Mouse (Mus musculus): Measurements from ENCODE around the gene Cacng6. TPM values are rescaled to one million over a fixed set of nuclear protein-coding genes. Genes with fewer than 3 reads are reported as not detected.

Cacng6 gene
- polyA plus RNA-seq, 1 experiment from 2014 or later = not detected

DNA sequence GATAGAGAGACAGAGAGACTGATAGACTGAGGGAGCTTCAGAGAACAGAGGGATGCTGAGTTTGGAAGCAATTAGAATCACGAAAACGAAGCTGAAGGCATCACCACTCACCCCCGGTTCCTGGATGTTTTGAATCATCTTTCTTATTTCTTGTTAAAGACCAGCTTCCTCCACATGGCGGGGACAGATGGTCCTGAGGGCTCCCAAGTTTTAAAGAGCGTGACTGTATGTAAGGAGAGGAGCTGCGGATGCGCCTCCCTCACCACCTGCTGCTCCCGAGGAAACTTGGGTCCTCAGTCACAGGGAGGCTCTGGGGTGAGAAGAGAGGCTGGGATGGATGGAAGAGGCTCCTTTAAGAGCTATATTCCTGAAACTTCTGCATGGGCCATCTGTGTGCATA is 36.3 kb downstream of the Cacng6 start:
- no peak overlapping the region for H3K4me2 ChIP-seq (replicated peaks; ENCODE audit: low read depth, low read length)
- no peak overlapping the region for H3K9ac ChIP-seq (ENCODE audit: low read depth, low read length)
- H3K9me3 ChIP-seq (ENCODE audit: control insufficient read depth, low read length) = no peaks in the 10 kb centered on the region
- no peak overlapping the region for H3K4me3 ChIP-seq (ENCODE audit: low read length)
- H3K27ac ChIP-seq (ENCODE audit: low read depth, low read length) = no peak overlapping the region
- H3K36me3 ChIP-seq (ENCODE audit: control insufficient read depth, insufficient read depth, low read length) = no peaks in the 10 kb centered on the region
- no peaks in the 10 kb centered on the region for H3K4me1 ChIP-seq (ENCODE audit: control insufficient read depth, insufficient read depth, low read length)
- no peak for ATAC-seq (ENCODE audit: low FRiP score, low TSS enrichment)
- H3K27me3 ChIP-seq (ENCODE audit: control insufficient read depth, insufficient read depth, low read length) = no peaks in the 10 kb centered on the region
- WGBS = 87% methylated on average over 8 of the region's 8 CpGs

DNA sequence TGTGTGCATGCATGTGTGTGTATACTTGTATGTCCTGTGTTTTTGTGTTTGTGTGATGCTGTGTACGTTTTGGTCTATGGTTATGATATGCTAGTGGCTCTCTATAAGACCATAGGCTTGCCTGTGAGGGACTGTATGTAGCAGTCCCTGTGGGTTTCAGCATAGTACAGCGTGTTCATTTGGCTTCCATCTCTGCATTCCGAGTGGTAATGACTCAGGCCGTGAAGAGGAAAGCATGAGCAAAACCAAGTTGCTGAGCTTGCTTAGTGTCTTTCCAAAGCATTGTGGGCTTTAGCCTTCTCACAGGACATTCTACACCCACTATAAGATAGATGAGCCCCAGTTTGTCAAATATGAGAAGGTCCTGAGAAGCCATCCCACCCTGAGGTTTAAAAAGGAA is 39.3 kb downstream of the Cacng6 start:
- Histone ChIP-seq H3K4me2 (replicated peaks; ENCODE audit: low read depth, low read length) (no peak overlapping the region), H3K36me3 (ENCODE audit: control insufficient read depth, insufficient read depth, low read length) (no peaks in the 10 kb centered on the region), H3K4me1 (ENCODE audit: control insufficient read depth, insufficient read depth, low read length) (no peaks in the 10 kb centered on the region), H3K9ac (ENCODE audit: low read depth, low read length) (no peak overlapping the region), H3K9me3 (ENCODE audit: control insufficient read depth, low read length) (no peaks in the 10 kb centered on the region), H3K4me3 (ENCODE audit: low read length) (no peak overlapping the region), H3K27me3 (ENCODE audit: control insufficient read depth, insufficient read depth, low read length) (no peaks in the 10 kb centered on the region), H3K27ac (ENCODE audit: low read depth, low read length) (no peak overlapping the region)
- 86% methylated on average over 4 of the region's 4 CpGs for WGBS
- no peak for ATAC-seq (ENCODE audit: low FRiP score, low TSS enrichment)

DNA sequence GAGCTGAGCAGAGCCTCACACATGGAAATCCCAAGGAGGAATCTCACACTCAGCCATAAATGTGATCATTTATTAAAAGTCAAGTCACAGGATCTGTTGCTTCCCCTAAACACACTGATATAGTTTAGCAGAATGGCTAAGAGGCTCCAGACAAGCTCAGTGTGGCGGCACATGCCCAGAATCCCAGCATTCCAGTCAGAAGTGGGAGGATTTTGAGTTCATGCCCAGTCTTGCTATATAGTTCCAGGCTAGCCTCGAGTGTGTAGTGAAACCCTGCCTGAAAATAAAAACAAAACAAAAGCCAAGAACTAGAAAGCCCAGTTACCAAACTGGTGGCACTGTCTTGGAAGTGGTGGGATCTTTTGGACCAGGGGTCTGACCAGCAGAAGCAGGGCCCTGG is 44.6 kb downstream of the Cacng6 start:
- no peak for ATAC-seq (ENCODE audit: low FRiP score, low TSS enrichment)
- no peaks in the 10 kb centered on the region for H3K4me1 ChIP-seq (ENCODE audit: control insufficient read depth, insufficient read depth, low read length)
- H3K9ac ChIP-seq (ENCODE audit: low read depth, low read length) = no peak overlapping the region
- no peaks in the 10 kb centered on the region for H3K36me3 ChIP-seq (ENCODE audit: control insufficient read depth, insufficient read depth, low read length)
- H3K4me3 ChIP-seq (ENCODE audit: low read length) = no peak overlapping the region
- no peak overlapping the region for H3K4me2 ChIP-seq (replicated peaks; ENCODE audit: low read depth, low read length)
- 62% methylated on average over 2 of the region's 2 CpGs for WGBS
- H3K27ac ChIP-seq (ENCODE audit: low read depth, low read length) = no peak overlapping the region
- no peaks in the 10 kb centered on the region for H3K27me3 ChIP-seq (ENCODE audit: control insufficient read depth, insufficient read depth, low read length)
- H3K9me3 ChIP-seq (ENCODE audit: control insufficient read depth, low read length) = no peaks in the 10 kb centered on the region

DNA sequence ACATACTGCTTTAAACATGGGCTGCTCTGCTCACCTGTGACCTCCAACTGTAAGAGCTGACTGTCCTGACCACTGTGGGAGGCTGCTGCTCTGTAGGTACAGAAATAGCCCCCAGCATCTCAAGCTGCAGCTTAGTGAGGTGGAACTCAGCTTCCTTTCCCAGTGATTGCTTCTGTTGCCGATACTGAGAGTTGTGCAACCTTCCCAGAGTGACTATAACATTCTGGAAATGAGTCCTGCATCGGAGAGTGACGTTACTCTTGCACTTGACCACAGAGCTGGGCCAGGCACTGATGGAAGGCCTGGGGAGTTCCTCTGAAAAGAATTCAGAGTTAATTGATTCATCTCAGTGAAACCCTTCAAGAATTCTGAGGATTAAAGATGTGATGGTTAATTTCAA is 48.8 kb downstream of the Cacng6 start:
- Histone ChIP-seq H3K27ac (ENCODE audit: low read depth, low read length) (no peak overlapping the region), H3K9me3 (ENCODE audit: control insufficient read depth, low read length) (no peaks in the 10 kb centered on the region), H3K36me3 (ENCODE audit: control insufficient read depth, insufficient read depth, low read length) (no peaks in the 10 kb centered on the region), H3K4me2 (replicated peaks; ENCODE audit: low read depth, low read length) (no peak overlapping the region), H3K27me3 (ENCODE audit: control insufficient read depth, insufficient read depth, low read length) (no peaks in the 10 kb centered on the region), H3K4me1 (ENCODE audit: control insufficient read depth, insufficient read depth, low read length) (no peaks in the 10 kb centered on the region), H3K9ac (ENCODE audit: low read depth, low read length) (no peak overlapping the region), H3K4me3 (ENCODE audit: low read length) (no peak overlapping the region)
- 79% methylated on average over 3 of the region's 3 CpGs for WGBS
- ATAC-seq (ENCODE audit: low FRiP score, low TSS enrichment) = no peak

DNA sequence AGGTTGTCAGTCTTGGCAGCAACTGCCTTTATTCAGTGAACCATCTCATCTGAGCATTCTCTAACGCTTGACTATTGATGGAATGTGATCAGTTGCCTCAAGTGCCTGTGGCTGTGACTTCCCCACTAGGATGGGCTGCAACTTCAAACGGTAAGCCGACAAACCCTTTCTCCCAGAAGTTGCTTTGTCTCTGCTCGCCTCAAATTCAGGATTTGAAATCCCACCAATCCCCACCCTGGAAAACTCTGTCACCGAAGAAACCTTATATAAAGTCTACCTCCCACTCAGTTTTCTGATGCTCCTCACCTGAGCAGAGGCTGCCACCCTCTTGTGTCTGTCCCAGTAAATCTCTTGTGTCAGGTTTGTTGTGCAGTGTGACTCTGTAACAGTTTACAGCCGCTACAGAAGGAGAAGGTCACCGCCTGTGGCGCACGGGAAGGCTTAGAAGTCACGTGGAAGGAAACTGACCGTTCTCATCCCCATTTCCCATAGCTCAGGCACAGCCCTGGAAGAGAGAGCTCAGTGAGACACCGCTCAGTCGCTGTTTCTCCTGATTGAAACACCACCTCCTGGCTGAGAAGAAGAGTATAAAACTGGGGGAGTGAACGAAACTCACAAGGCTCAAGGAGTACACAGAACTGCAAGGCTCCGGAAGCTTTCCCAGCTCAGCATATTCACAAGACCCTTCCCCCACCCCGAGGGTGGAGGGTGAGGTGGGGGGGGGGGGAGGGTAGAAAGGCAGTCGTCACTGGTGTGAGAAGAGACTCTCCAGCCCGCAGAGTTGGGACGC is 50.5 kb downstream of the Cacng6 start:
- WGBS = 4% methylated on average over 19 of the region's 19 CpGs
- H3K36me3 ChIP-seq (ENCODE audit: control insufficient read depth, insufficient read depth, low read length) = no peaks in the 10 kb centered on the region
- no peak overlapping the region for H3K27ac ChIP-seq (ENCODE audit: low read depth, low read length)
- H3K4me1 ChIP-seq (ENCODE audit: control insufficient read depth, insufficient read depth, low read length) = no peaks in the 10 kb centered on the region
- peak; percentile 88 for ATAC-seq (ENCODE audit: low FRiP score, low TSS enrichment)
- peak overlapping the region; percentile 13; the same call in 1 of the 2 replicates for H3K4me3 ChIP-seq (ENCODE audit: low read length)
- H3K4me2 ChIP-seq (replicated peaks; ENCODE audit: low read depth, low read length) = peak overlapping the region; percentile 36
- no peaks in the 10 kb centered on the region for H3K27me3 ChIP-seq (ENCODE audit: control insufficient read depth, insufficient read depth, low read length)
- no peak overlapping the region; the same call in 1 of the 2 replicates for H3K9ac ChIP-seq (ENCODE audit: low read depth, low read length)
- no peaks in the 10 kb centered on the region for H3K9me3 ChIP-seq (ENCODE audit: control insufficient read depth, low read length)

DNA sequence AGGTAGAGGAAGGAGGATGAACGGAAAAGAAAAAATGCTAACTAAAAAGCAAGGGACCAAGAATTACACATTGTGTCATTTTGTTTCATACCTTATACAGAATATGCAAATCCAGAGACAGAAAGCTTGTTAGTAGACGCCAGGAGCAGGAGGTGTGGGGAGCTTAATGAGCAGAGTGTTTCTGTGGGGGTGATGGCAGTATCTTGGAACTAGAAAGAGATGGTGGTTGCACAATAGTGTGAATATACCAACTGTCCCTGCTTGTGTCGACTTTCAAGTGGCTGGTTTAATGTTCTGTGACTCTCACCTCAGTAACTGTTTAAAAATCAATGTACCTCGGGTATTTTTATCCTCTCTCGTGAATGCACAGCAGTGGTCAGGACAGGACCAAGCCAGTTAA is 52.7 kb downstream of the Cacng6 start:
- Histone ChIP-seq H3K4me2 (replicated peaks; ENCODE audit: low read depth, low read length) (no peak overlapping the region), H3K9ac (ENCODE audit: low read depth, low read length) (no peak overlapping the region), H3K9me3 (ENCODE audit: control insufficient read depth, low read length) (no peaks in the 10 kb centered on the region), H3K27me3 (ENCODE audit: control insufficient read depth, insufficient read depth, low read length) (no peaks in the 10 kb centered on the region), H3K36me3 (ENCODE audit: control insufficient read depth, insufficient read depth, low read length) (no peaks in the 10 kb centered on the region), H3K27ac (ENCODE audit: low read depth, low read length) (no peak overlapping the region), H3K4me1 (ENCODE audit: control insufficient read depth, insufficient read depth, low read length) (no peaks in the 10 kb centered on the region), H3K4me3 (ENCODE audit: low read length) (no peak overlapping the region)
- WGBS = 69% methylated on average over 5 of the region's 5 CpGs
- no peak for ATAC-seq (ENCODE audit: low FRiP score, low TSS enrichment)

DNA sequence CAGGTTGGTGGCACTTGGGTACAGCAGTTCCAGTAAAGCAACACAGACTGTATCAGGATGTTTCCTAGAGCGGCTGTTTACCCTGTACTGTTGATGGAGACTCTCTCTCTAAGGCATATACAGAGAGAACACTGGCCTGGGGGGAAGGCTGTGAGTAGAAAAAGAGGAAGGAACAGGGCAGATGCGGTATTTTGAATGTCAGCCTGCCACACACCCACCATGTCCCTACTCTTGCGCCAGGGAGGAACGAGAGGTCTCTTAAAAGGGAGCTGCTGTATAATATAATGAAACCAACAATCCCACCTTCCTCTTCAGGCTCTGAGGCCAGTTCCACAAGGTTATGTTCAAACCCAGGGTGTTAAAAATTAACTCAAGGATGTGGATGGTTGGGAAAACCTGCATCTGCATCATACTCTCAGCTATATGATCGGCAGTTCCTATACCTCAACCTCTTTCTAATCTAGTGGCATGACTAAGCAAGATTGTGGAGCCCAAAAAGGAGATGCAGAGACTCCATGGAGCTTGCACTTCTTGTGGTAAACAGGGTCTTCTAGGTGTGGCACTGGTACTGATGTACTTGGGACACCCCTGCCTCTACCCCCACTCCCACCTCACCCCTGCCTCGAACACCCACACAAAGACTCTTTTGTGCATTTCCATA is 58.1 kb downstream of the Cacng6 start:
- Histone ChIP-seq H3K4me2 (replicated peaks; ENCODE audit: low read depth, low read length) (no peak overlapping the region), H3K4me3 (ENCODE audit: low read length) (no peak overlapping the region), H3K27ac (ENCODE audit: low read depth, low read length) (no peak overlapping the region), H3K4me1 (ENCODE audit: control insufficient read depth, insufficient read depth, low read length) (no peaks in the 10 kb centered on the region), H3K9me3 (ENCODE audit: control insufficient read depth, low read length) (no peaks in the 10 kb centered on the region), H3K9ac (ENCODE audit: low read depth, low read length) (no peak overlapping the region), H3K27me3 (ENCODE audit: control insufficient read depth, insufficient read depth, low read length) (no peaks in the 10 kb centered on the region), H3K36me3 (ENCODE audit: control insufficient read depth, insufficient read depth, low read length) (no peaks in the 10 kb centered on the region)
- 90% methylated on average over 6 of the region's 6 CpGs for WGBS
- ATAC-seq (ENCODE audit: low FRiP score, low TSS enrichment) = no peak

Small RNA genes within 50 kb of the gene (microRNA-seq; reads per million reads assigned to microRNA genes)
- 3.2 reads per million, percentile 12 among the genes with 10 or more reads in this experiment for gene Gm23450

Other genes starting within 250 kb of the Cacng6 start
- gene Nlrp12, start 174.5 kb upstream of the Cacng6 start, polyA plus RNA-seq (2014; fragmentation: Nextera tagmentation; extraction: Ambion mirVana) = 0.03 TPM in 1 of 2 replicates, not detected in the other
- 50.5 and 81.3 TPM in 2 replicates for gene Myadm, start 135.1 kb upstream of the Cacng6 start, polyA plus RNA-seq (2014; fragmentation: Nextera tagmentation; extraction: Ambion mirVana)
- 0.10 and 0.28 TPM in 2 replicates for gene Prkcg, start 135.0 kb upstream of the Cacng6 start, polyA plus RNA-seq (2014; fragmentation: Nextera tagmentation; extraction: Ambion mirVana)
- 2.2 and 2.8 TPM in 2 replicates for gene Cacng7, start 91.2 kb upstream of the Cacng6 start, polyA plus RNA-seq (2014; fragmentation: Nextera tagmentation; extraction: Ambion mirVana)
- 1.8 and 2.7 TPM in 2 replicates for gene Cacng8, start 33.5 kb upstream of the Cacng6 start, polyA plus RNA-seq (2014; fragmentation: Nextera tagmentation; extraction: Ambion mirVana)
- gene Tarm1, start 78.4 kb downstream of the Cacng6 start, polyA plus RNA-seq (2014; fragmentation: Nextera tagmentation; extraction: Ambion mirVana) = not detected in 2 replicates
- 0.15 and 0.39 TPM in 2 replicates for gene Oscar, start 192.0 kb downstream of the Cacng6 start, polyA plus RNA-seq (2014; fragmentation: Nextera tagmentation; extraction: Ambion mirVana)
- 463 and 564 TPM in 2 replicates for gene Ndufa3, start 193.2 kb downstream of the Cacng6 start, polyA plus RNA-seq (2014; fragmentation: Nextera tagmentation; extraction: Ambion mirVana)
- 24.2 and 34.9 TPM in 2 replicates for gene Tfpt, start 205.7 kb downstream of the Cacng6 start, polyA plus RNA-seq (2014; fragmentation: Nextera tagmentation; extraction: Ambion mirVana)
- gene Prpf31, start 205.8 kb downstream of the Cacng6 start, polyA plus RNA-seq (2014; fragmentation: Nextera tagmentation; extraction: Ambion mirVana) = 89.4 and 114 TPM in 2 replicates
- 67.3 and 74.0 TPM in 2 replicates for gene Cnot3, start 221.1 kb downstream of the Cacng6 start, polyA plus RNA-seq (2014; fragmentation: Nextera tagmentation; extraction: Ambion mirVana)
- gene Leng1, start 241.6 kb downstream of the Cacng6 start, polyA plus RNA-seq (2014; fragmentation: Nextera tagmentation; extraction: Ambion mirVana) = 12.2 and 12.6 TPM in 2 replicates